Mouse (Mus musculus): Measurements from ENCODE around the gene Fndc9. TPM values are rescaled to one million over a fixed set of nuclear protein-coding genes. Genes with fewer than 3 reads are reported as not detected.

The Fndc9 gene
- total and polyA plus RNA-seq, 2 experiments from 2014 or later: not detected

GRCm38 (mm10) chr11:46232803-46233202 lies 2.5 kb upstream of the Fndc9 start:
- DNase-seq (ENCODE audit: low spot score): no peak
- Histone ChIP-seq H3K4me1 (ENCODE audit: control insufficient read depth, insufficient read depth) (no peaks in the 10 kb centered on the region; the same call in 1 of the 2 replicates), H3K9me3 (replicated peaks; ENCODE audit: control insufficient read depth, low read length) (no peaks in the 10 kb centered on the region), H3K27me3 (ENCODE audit: control insufficient read depth, insufficient read depth, low read length) (no peaks in the 10 kb centered on the region), H3K4me2 (ENCODE audit: low read depth, low read length) (no peak overlapping the region), H3K27ac (ENCODE audit: low read depth) (no peak overlapping the region), H3K9ac (replicated peaks; ENCODE audit: low read depth, low read length) (no peak overlapping the region), H3K36me3 (replicated peaks; ENCODE audit: control insufficient read depth, insufficient read depth, low read length) (no peaks in the 10 kb centered on the region), H3K4me3 (ENCODE audit: low read depth, low read length) (no peak overlapping the region)
- no peak for ATAC-seq (ENCODE audit: insufficient read depth, low read depth)
- 86% methylated on average over 4 of the region's 4 CpGs for WGBS
- no peak for TF ChIP-seq CTCF (IDR thresholded peaks at IDR 0.05; ENCODE audit: low read depth)
- no peak for TF ChIP-seq EP300 (IDR thresholded peaks at IDR 0.05; ENCODE audit: low read depth)

- no peak for ATAC-seq (ENCODE audit: insufficient read depth, low read depth)
These were observed 1.4 kb upstream of the Fndc9 start for GRCm38 (mm10) chr11:46233966-46234365.

GRCm38 (mm10) chr11:46236976-46237375 lies 1.6 kb downstream of the Fndc9 start:
- WGBS: 43% methylated on average over 4 of the region's 4 CpGs
- Histone ChIP-seq H3K27me3 (ENCODE audit: control insufficient read depth, insufficient read depth, low read length) (no peaks in the 10 kb centered on the region), H3K27ac (ENCODE audit: low read depth) (no peak overlapping the region), H3K9me3 (replicated peaks; ENCODE audit: control insufficient read depth, low read length) (no peaks in the 10 kb centered on the region), H3K4me3 (ENCODE audit: low read depth, low read length) (no peak overlapping the region), H3K4me2 (ENCODE audit: low read depth, low read length) (no peak overlapping the region), H3K4me1 (ENCODE audit: control insufficient read depth, insufficient read depth) (no peaks in the 10 kb centered on the region; the same call in 1 of the 2 replicates), H3K9ac (replicated peaks; ENCODE audit: low read depth, low read length) (no peak overlapping the region), H3K36me3 (replicated peaks; ENCODE audit: control insufficient read depth, insufficient read depth, low read length) (0 out of 2 replicates have a peak, but pooled peaks cover 5% of the 10 kb centered on the region)
- ATAC-seq (ENCODE audit: insufficient read depth, low read depth) (no peak), DNase-seq (ENCODE audit: low spot score) (no peak)
- peak; percentile 29 for TF ChIP-seq CTCF (IDR thresholded peaks at IDR 0.05; ENCODE audit: low read depth)
- no peak for TF ChIP-seq EP300 (IDR thresholded peaks at IDR 0.05; ENCODE audit: low read depth)

More at GRCm38 (mm10) chr11:46233966-46234365, 1.4 kb upstream of the Fndc9 start:
- Histone ChIP-seq H3K9me3 (replicated peaks; ENCODE audit: control insufficient read depth, low read length) (no peaks in the 10 kb centered on the region), H3K4me2 (ENCODE audit: low read depth, low read length) (no peak overlapping the region), H3K27ac (ENCODE audit: low read depth) (no peak overlapping the region), H3K4me3 (ENCODE audit: low read depth, low read length) (no peak overlapping the region), H3K36me3 (replicated peaks; ENCODE audit: control insufficient read depth, insufficient read depth, low read length) (0 out of 2 replicates have a peak, but pooled peaks cover 5% of the 10 kb centered on the region), H3K9ac (replicated peaks; ENCODE audit: low read depth, low read length) (no peak overlapping the region), H3K27me3 (ENCODE audit: control insufficient read depth, insufficient read depth, low read length) (no peaks in the 10 kb centered on the region), H3K4me1 (ENCODE audit: control insufficient read depth, insufficient read depth) (no peaks in the 10 kb centered on the region; the same call in 1 of the 2 replicates)
- TF ChIP-seq EP300 (IDR thresholded peaks at IDR 0.05; ENCODE audit: low read depth) (no peak), CTCF (IDR thresholded peaks at IDR 0.05; ENCODE audit: low read depth) (no peak)
- DNase-seq (ENCODE audit: low spot score): no peak
- 70% methylated on average over 4 of the region's 4 CpGs for WGBS

- DNase-seq (ENCODE audit: low spot score) (no peak), ATAC-seq (ENCODE audit: insufficient read depth, low read depth) (no peak; the same call in 1 of the 2 replicates)
- H3K27me3 ChIP-seq (ENCODE audit: control insufficient read depth, insufficient read depth, low read length): no peaks in the 10 kb centered on the region
- no peak overlapping the region for H3K4me2 ChIP-seq (ENCODE audit: low read depth, low read length)
- H3K4me1 ChIP-seq (ENCODE audit: control insufficient read depth, insufficient read depth): no peaks in the 10 kb centered on the region
- WGBS: 69% methylated on average over 7 of the region's 7 CpGs
- no peak overlapping the region for H3K4me3 ChIP-seq (ENCODE audit: low read depth, low read length)
- no peaks in the 10 kb centered on the region for H3K9me3 ChIP-seq (replicated peaks; ENCODE audit: control insufficient read depth, low read length)
- TF ChIP-seq CTCF (IDR thresholded peaks at IDR 0.05; ENCODE audit: low read depth) (no peak), EP300 (IDR thresholded peaks at IDR 0.05; ENCODE audit: low read depth) (no peak)
- H3K9ac ChIP-seq (replicated peaks; ENCODE audit: low read depth, low read length): no peak overlapping the region
- 0 out of 2 replicates have a peak, but pooled peaks cover 5% of the 10 kb centered on the region for H3K36me3 ChIP-seq (replicated peaks; ENCODE audit: control insufficient read depth, insufficient read depth, low read length)
- no peak overlapping the region for H3K27ac ChIP-seq (ENCODE audit: low read depth)
These were observed 5.9 kb downstream of the Fndc9 start for GRCm38 (mm10) chr11:46241150-46241673.

- Histone ChIP-seq H3K27ac (ENCODE audit: low read depth) (no peak overlapping the region), H3K9me3 (replicated peaks; ENCODE audit: control insufficient read depth, low read length) (no peaks in the 10 kb centered on the region), H3K36me3 (replicated peaks; ENCODE audit: control insufficient read depth, insufficient read depth, low read length) (peaks cover 5% of the 10 kb centered on the region; the same call in 1 of the 2 replicates), H3K4me1 (ENCODE audit: control insufficient read depth, insufficient read depth) (no peaks in the 10 kb centered on the region), H3K4me3 (ENCODE audit: low read depth, low read length) (no peak overlapping the region), H3K9ac (replicated peaks; ENCODE audit: low read depth, low read length) (no peak overlapping the region), H3K4me2 (ENCODE audit: low read depth, low read length) (no peak overlapping the region), H3K27me3 (ENCODE audit: control insufficient read depth, insufficient read depth, low read length) (no peaks in the 10 kb centered on the region)
- ATAC-seq (ENCODE audit: insufficient read depth, low read depth): no peak
- TF ChIP-seq CTCF (IDR thresholded peaks at IDR 0.05; ENCODE audit: low read depth) (no peak), EP300 (IDR thresholded peaks at IDR 0.05; ENCODE audit: low read depth) (no peak)
- no peak for DNase-seq (ENCODE audit: low spot score)
- WGBS: 89% methylated on average over 8 of the region's 8 CpGs
These were observed 6.7 kb downstream of the Fndc9 start for GRCm38 (mm10) chr11:46241985-46242384.

Measured in heart, postnatal 0 days (tissue).